Mouse (Mus musculus) heart, adult 2 months (tissue): ENCODE results near the gene Uspl1. TPM values are rescaled to one million over a fixed set of nuclear protein-coding genes. Genes with fewer than 3 reads are reported as not detected.

ENCODE experiments used
- DNase-seq, 2 experiments: peaks; one replicate each; pipeline ENCODE4 v3.0.0; 2021
- H3K27ac ChIP-seq: fragments of 200-600 bp; 2 replicates; pipeline ENCODE4 v1.8.1; 2022
- H3K27me3 ChIP-seq: fragments of 200-500 bp; 2 replicates; pipeline ENCODE4 v1.6.1; 2012; ENCODE audit warnings: mild to moderate bottlenecking, low read length, inconsistent platforms, mixed read lengths; ENCODE audit not compliant: control insufficient read depth, insufficient read depth
- H3K36me3 ChIP-seq: fragments of 200-500 bp; 2 replicates; pipeline ENCODE4 v1.6.1; 2012; ENCODE audit warnings: low read length, inconsistent platforms; ENCODE audit not compliant: control insufficient read depth, insufficient read depth
- H3K4me1 ChIP-seq: fragments of 200-500 bp; 2 replicates; pipeline ENCODE4 v1.6.1; 2011; ENCODE audit warnings: low read length; ENCODE audit not compliant: control insufficient read depth, insufficient read depth
- H3K4me3 ChIP-seq: fragments of 200-600 bp; 2 replicates; pipeline ENCODE4 v1.8.1; 2022
- H3K79me2 ChIP-seq: fragments of 200-500 bp; replicated peaks from 2 replicates; pipeline ENCODE4 v1.6.1; 2012; ENCODE audit warnings: mild to moderate bottlenecking, inconsistent platforms, low read length, moderate library complexity, mixed read lengths; ENCODE audit not compliant: control insufficient read depth, insufficient read depth
- H3K9ac ChIP-seq: fragments of 200-500 bp; 2 replicates; pipeline ENCODE4 v1.6.1; 2012; ENCODE audit warnings: low read depth, mild to moderate bottlenecking, control low read depth, inconsistent platforms, low read length, mixed read lengths
- CTCF ChIP-seq: fragments of 200-600 bp; IDR thresholded peaks from 2 replicates; pipeline ENCODE4 v1.8.1; 2022; ENCODE audit warnings: antibody characterized with exemption, mild to moderate bottlenecking, moderate library complexity
- EP300 ChIP-seq: fragments of 200-500 bp; IDR thresholded peaks from 2 replicates; pipeline ENCODE4 v1.6.1; 2011; ENCODE audit warnings: low read depth, low read length, control low read depth; ENCODE audit not compliant: insufficient read depth
- POLR2A ChIP-seq: fragments of 200-500 bp; IDR thresholded peaks from 2 replicates; pipeline ENCODE4 v1.6.1; 2011; ENCODE audit warnings: mild to moderate bottlenecking, low read depth, low read length, control low read depth; ENCODE audit not compliant: insufficient read depth
- WGBS: fragments of 180-500 bp; shearing (Covaris S2); methylation state at CpG from one replicate; pipeline ENCODE4 v1.1.7; 2018; 5-methylcytosine and 5-hydroxymethylcytosine counted together
- intact Hi-C: fragments of 180-260 bp; cut with DNase I; formaldehyde crosslinking; loops from one replicate; pipeline ENCODE4 v1.15.1; 2025
- polyA plus RNA-seq: library from polyadenylated mRNA; depleted of rRNA; stranded (reverse); fragments of >200 nt; gene quantifications from 2 replicates; pipeline ENCODE4 v1.2.3, GENCODE M21; 2012
- total RNA-seq, 2 experiments: library from RNA; stranded (reverse); gene quantifications; 2 replicates each; pipeline ENCODE4 v1.2.3; 2021

Uspl1 gene
- total and polyA plus RNA-seq, 3 experiments: 7.4 to 21.0 (median 17.5) TPM

GRCm38 (mm10) chr5:149219493-149219892 lies 35.3 kb downstream of the Uspl1 start:
- no peaks in the 10 kb centered on the region for H3K27me3 ChIP-seq
- H3K79me2 ChIP-seq: no peaks in the 10 kb centered on the region
- intact Hi-C loops: no loop called here
- no peak overlapping the region for H3K9ac ChIP-seq
- H3K4me3 ChIP-seq: no peak overlapping the region
- H3K4me1 ChIP-seq: no peaks in the 10 kb centered on the region
- WGBS: 41% methylated on average over 3 of the region's 3 CpGs
- H3K27ac ChIP-seq: no peak overlapping the region
- no peak for DNase-seq
- TF ChIP-seq POLR2A (no peak), EP300 (no peak), CTCF (no peak)
- H3K36me3 ChIP-seq: no peaks in the 10 kb centered on the region

GRCm38 (mm10) chr5:149221355-149221754 lies 37.2 kb downstream of the Uspl1 start:
- intact Hi-C loops: no loop called here
- 85% methylated on average over 4 of the region's 4 CpGs for WGBS
- H3K27ac ChIP-seq: no peak overlapping the region
- no peak for TF ChIP-seq EP300
- TF ChIP-seq CTCF: no peak
- TF ChIP-seq POLR2A: no peak
- H3K9ac ChIP-seq: no peak overlapping the region
- no peak for DNase-seq
- no peaks in the 10 kb centered on the region for H3K27me3 ChIP-seq
- H3K36me3 ChIP-seq: no peaks in the 10 kb centered on the region
- H3K79me2 ChIP-seq: no peaks in the 10 kb centered on the region
- H3K4me3 ChIP-seq: no peak overlapping the region
- H3K4me1 ChIP-seq: no peaks in the 10 kb centered on the region

GRCm38 (mm10) chr5:149224666-149225065 lies 40.5 kb downstream of the Uspl1 start:
- no peak overlapping the region for H3K9ac ChIP-seq
- no peak for DNase-seq
- WGBS: 28% methylated on average over 7 of the region's 7 CpGs
- no peaks in the 10 kb centered on the region for H3K4me1 ChIP-seq
- no peak overlapping the region for H3K27ac ChIP-seq
- H3K79me2 ChIP-seq: no peaks in the 10 kb centered on the region
- H3K27me3 ChIP-seq: no peaks in the 10 kb centered on the region
- no peak for TF ChIP-seq CTCF
- TF ChIP-seq EP300: no peak
- TF ChIP-seq POLR2A: no peak
- H3K36me3 ChIP-seq: no peaks in the 10 kb centered on the region
- no peak overlapping the region for H3K4me3 ChIP-seq
- intact Hi-C loops: loop anchor here (5.0 kb wide), 1 partner anchor 172 kb away; no protein-coding TSS in a partner anchor

DNA sequence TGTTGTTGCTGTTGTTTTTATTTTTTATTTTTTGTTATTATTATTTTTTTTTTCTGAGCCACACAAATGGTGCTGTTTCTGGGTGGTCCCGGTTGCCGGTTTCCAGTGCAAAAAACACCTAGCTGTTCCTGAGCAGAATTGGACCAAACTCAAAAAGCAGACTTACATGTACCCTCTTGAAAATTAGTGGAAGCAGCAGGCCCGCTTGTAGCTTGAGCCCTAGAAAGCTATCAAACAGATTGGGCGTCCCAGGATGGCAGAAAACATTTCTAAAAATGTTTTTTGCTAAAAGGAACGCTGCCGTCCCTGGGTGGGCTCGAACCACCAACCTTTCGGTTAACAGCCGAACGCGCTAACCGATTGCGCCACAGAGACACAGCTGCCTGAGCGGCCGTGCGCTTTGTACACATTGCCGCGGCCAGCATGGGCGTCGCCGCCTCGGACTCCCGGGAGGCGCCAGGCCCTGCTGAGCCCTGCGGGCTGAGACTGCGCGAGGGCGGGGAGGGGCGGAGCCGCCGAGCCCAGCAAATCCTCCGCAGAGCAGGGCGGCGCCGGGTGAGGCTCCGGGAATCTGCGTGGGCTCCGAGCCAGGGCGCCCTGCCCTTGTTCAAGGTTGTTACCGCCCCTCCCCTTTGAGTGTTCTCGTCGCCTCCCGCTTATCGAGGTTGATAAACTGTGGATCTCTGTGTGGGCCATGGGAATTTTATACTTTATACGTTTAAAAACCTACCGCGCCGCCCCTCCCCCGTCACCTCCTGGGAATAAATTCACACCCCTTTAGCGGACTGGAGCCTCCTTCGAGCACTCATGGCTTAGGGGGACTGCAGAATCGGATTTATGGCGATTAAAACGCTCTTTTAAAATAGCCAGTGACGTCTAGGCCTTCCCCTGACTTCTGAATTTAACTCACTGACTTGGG lies 44.8 kb downstream of the Uspl1 start:
- intact Hi-C loops: loop anchor here (1.0 to 5.0 kb wide), 2 partner anchors 45 to 177 kb away; partner anchors contain the start of genes Hmgb1 and Uspl1
- Histone ChIP-seq H3K79me2 (no peaks in the 10 kb centered on the region), H3K9ac (peak overlapping the region; percentile 60), H3K4me1 (no peaks in the 10 kb centered on the region), H3K36me3 (no peaks in the 10 kb centered on the region), H3K27ac (peak overlapping the region; percentile 86), H3K27me3 (no peaks in the 10 kb centered on the region), H3K4me3 (peak overlapping the region; percentile 73)
- no peak for TF ChIP-seq CTCF
- peak; percentile 91 for TF ChIP-seq EP300
- peak; percentile 72 for TF ChIP-seq POLR2A
- 2% methylated on average over 55 of the region's 55 CpGs for WGBS
- peak; percentile 100 for DNase-seq

GRCm38 (mm10) chr5:149229619-149230339 lies 45.6 kb downstream of the Uspl1 start:
- H3K27ac ChIP-seq: peak overlapping the region; percentile 86
- intact Hi-C loops: loop anchor here (1.0 to 5.0 kb wide), 2 partner anchors 45 to 177 kb away; partner anchors contain the start of genes Hmgb1 and Uspl1
- DNase-seq: no peak
- H3K4me3 ChIP-seq: peak overlapping the region; percentile 73
- no peaks in the 10 kb centered on the region for H3K27me3 ChIP-seq
- no peaks in the 10 kb centered on the region for H3K36me3 ChIP-seq
- 78% methylated on average over 18 of the region's 18 CpGs for WGBS
- no peaks in the 10 kb centered on the region for H3K4me1 ChIP-seq
- H3K9ac ChIP-seq: peak overlapping the region; percentile 60
- no peaks in the 10 kb centered on the region for H3K79me2 ChIP-seq
- TF ChIP-seq EP300 (no peak), POLR2A (no peak), CTCF (no peak)

DNA sequence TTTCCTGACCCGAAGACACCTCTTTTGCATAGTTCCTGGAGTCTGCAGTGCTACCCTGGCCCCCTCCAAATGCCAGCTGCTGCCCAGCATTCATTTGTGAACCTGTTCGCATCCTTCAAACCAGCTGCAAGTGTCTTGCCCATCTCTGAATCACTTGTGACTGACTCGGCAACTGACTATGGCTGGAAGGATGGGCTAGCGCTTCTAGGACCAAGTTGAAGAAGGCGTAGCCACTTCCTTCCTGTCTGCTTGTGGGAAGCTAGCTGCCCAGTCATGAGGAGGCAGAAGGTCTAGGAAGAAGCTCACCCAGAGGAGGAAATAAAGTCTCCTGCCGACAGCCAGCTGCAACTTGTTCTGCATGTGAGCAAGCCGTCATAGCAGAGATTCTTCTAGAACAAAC lies 50.9 kb downstream of the Uspl1 start:
- 59% methylated on average over 7 of the region's 7 CpGs for WGBS
- Histone ChIP-seq H3K27ac (no peak overlapping the region), H3K27me3 (no peaks in the 10 kb centered on the region), H3K4me3 (no peak overlapping the region), H3K4me1 (peaks cover 1% of the 10 kb centered on the region), H3K79me2 (no peaks in the 10 kb centered on the region), H3K36me3 (no peaks in the 10 kb centered on the region), H3K9ac (no peak overlapping the region)
- intact Hi-C loops: no loop called here
- no peak for TF ChIP-seq POLR2A
- no peak for TF ChIP-seq CTCF
- no peak for TF ChIP-seq EP300
- DNase-seq: peak in 1 of 2 experiments; percentile 51
